Mouse (Mus musculus): Measurements from ENCODE around the gene Pilrb1.
"Not testable (repeated sequence)": the region's sequence is repeated elsewhere in the genome, so short reads cannot be mapped to it uniquely, and the experiment has no call there.

GRCm38 (mm10) chr5:137837110-137837509 lies 20.8 kb downstream of the Pilrb1 start:
- TF ChIP-seq CTCF (IDR thresholded peaks at IDR 0.05 in 2 of 3, conservative IDR thresholded peaks at IDR 0.05 in 1 of 3; ENCODE audit: control insufficient read depth in 1 of 3, insufficient read depth in 1 of 3, low read depth in 2 of 3, low read length in 3 of 3, poor library complexity in 1 of 3, severe bottlenecking in 1 of 3); NRF1 (IDR thresholded peaks at IDR 0.05; ENCODE audit: insufficient read depth, low read depth, low read length, poor library complexity, severe bottlenecking); HCFC1 (IDR thresholded peaks at IDR 0.05; ENCODE audit: low read depth, low read length); POLR2A (IDR thresholded peaks at IDR 0.05; ENCODE audit: control insufficient read depth in 1 of 2, insufficient read depth in 1 of 2, low read depth in 1 of 2, low read length in 2 of 2, poor library complexity in 1 of 2); RCOR1 (IDR thresholded peaks at IDR 0.05; ENCODE audit: low read depth, low read length); MAFK (IDR thresholded peaks at IDR 0.05; ENCODE audit: borderline replicate concordance, low read depth, low read length); POLR2AphosphoS5 (IDR thresholded peaks at IDR 0.05; ENCODE audit: borderline replicate concordance, low read depth, low read length); USF1 (IDR thresholded peaks at IDR 0.05; ENCODE audit: low read depth, low read length): not testable (repeated sequence)
